Mouse (Mus musculus) hindbrain, embryonic 13.5 days (tissue): ENCODE results near the gene Trmt10a. TPM values are rescaled to one million over a fixed set of nuclear protein-coding genes. Genes with fewer than 3 reads are reported as not detected.
A peak's percentile ranks its signal among the peaks of the same experiment; 100 is the strongest.

Source experiments
- ATAC-seq: fragments of 200-750 bp; cut with Nextera tagmentation; 2 replicates; pipeline ENCODE4 v1.8.0; 2017; ENCODE audit warnings: moderate TSS enrichment; ENCODE audit not compliant: low FRiP score
- H3K27ac ChIP-seq: fragments of 300-500 bp; sonication (generic); 2 replicates; pipeline ENCODE4 v1.5.1; 2015; ENCODE audit warnings: inconsistent platforms, mild to moderate bottlenecking, moderate library complexity
- H3K27me3 ChIP-seq: fragments of 300-500 bp; sonication (generic); 2 replicates; pipeline ENCODE4 v1.6.1; 2015; ENCODE audit warnings: mild to moderate bottlenecking, inconsistent platforms
- H3K36me3 ChIP-seq: fragments of 300-500 bp; sonication (generic); 2 replicates; pipeline ENCODE4 v1.6.1; 2015; ENCODE audit warnings: mild to moderate bottlenecking, inconsistent platforms
- H3K4me1 ChIP-seq: fragments of 300-500 bp; sonication (generic); replicated peaks from 2 replicates; pipeline ENCODE4 v1.6.1; 2015; ENCODE audit warnings: inconsistent platforms
- H3K4me2 ChIP-seq: fragments of 300-500 bp; sonication (generic); 2 replicates; pipeline ENCODE4 v1.6.1; 2015; ENCODE audit warnings: inconsistent platforms, mild to moderate bottlenecking, moderate library complexity
- H3K4me3 ChIP-seq: fragments of 300-500 bp; sonication (generic); 2 replicates; pipeline ENCODE4 v1.5.1; 2015; ENCODE audit warnings: mild to moderate bottlenecking, inconsistent platforms
- H3K9ac ChIP-seq: fragments of 300-500 bp; sonication (generic); 2 replicates; pipeline ENCODE4 v1.6.1; 2015; ENCODE audit warnings: mild to moderate bottlenecking, inconsistent platforms
- H3K9me3 ChIP-seq: fragments of 300-500 bp; sonication (generic); 2 replicates; pipeline ENCODE4 v1.6.1; 2016; ENCODE audit warnings: inconsistent platforms
- WGBS: fragments of 180-500 bp; shearing (Covaris S2); methylation state at CpG from one replicate; pipeline ENCODE4 v1.1.7; 2015; 5-methylcytosine and 5-hydroxymethylcytosine counted together
- polyA plus RNA-seq: library from polyadenylated mRNA; unstranded; fragments of >200 nt; fragmentation: Nextera tagmentation; extraction: Ambion mirVana; gene quantifications from 2 replicates; pipeline ENCODE4 v1.2.1, GENCODE M21; 2015

The Trmt10a gene
- polyA plus RNA-seq, 1 experiment from 2014 or later: 8.1 TPM

GRCm38 (mm10) chr3:138183371-138183770 lies 40.1 kb downstream of the Trmt10a start:
- 86% methylated on average over 7 of the region's 7 CpGs for WGBS
- no peak for ATAC-seq
- Histone ChIP-seq H3K9me3 (no peaks in the 10 kb centered on the region), H3K9ac (no peak overlapping the region), H3K36me3 (no peaks in the 10 kb centered on the region), H3K4me1 (peaks cover 11% of the 10 kb centered on the region), H3K27me3 (no peaks in the 10 kb centered on the region), H3K4me2 (no peak overlapping the region), H3K4me3 (no peak overlapping the region), H3K27ac (no peak overlapping the region)

- Histone ChIP-seq H3K4me3 (no peak overlapping the region), H3K9me3 (no peaks in the 10 kb centered on the region)
- 70% methylated on average over 4 of the region's 4 CpGs for WGBS
Measured at GRCm38 (mm10) chr3:138185290-138185689, 42.0 kb downstream of the Trmt10a start.

GRCm38 (mm10) chr3:138185995-138186930 lies 43.0 kb downstream of the Trmt10a start:
- ATAC-seq: peak; percentile 79; the same call in 1 of the 2 replicates
- 76% methylated on average over 26 of the region's 26 CpGs for WGBS
- H3K4me1 ChIP-seq: peaks cover 11% of the 10 kb centered on the region
- no peaks in the 10 kb centered on the region for H3K9me3 ChIP-seq
- H3K36me3 ChIP-seq: no peaks in the 10 kb centered on the region
- H3K27me3 ChIP-seq: no peaks in the 10 kb centered on the region
- no peak overlapping the region for H3K4me3 ChIP-seq
- no peak overlapping the region for H3K9ac ChIP-seq
- 0 out of 2 replicates have a peak overlapping the region, but pooled peaks have one; percentile 19 for H3K4me2 ChIP-seq
- peak overlapping the region; percentile 62 for H3K27ac ChIP-seq

More at GRCm38 (mm10) chr3:138185290-138185689, 42.0 kb downstream of the Trmt10a start:
- no peaks in the 10 kb centered on the region for H3K27me3 ChIP-seq
- no peak overlapping the region for H3K27ac ChIP-seq
- H3K9ac ChIP-seq: no peak overlapping the region
- no peaks in the 10 kb centered on the region for H3K36me3 ChIP-seq
- no peak overlapping the region for H3K4me2 ChIP-seq
- ATAC-seq: no peak
- H3K4me1 ChIP-seq: peaks cover 11% of the 10 kb centered on the region

GRCm38 (mm10) chr3:138192260-138192659 lies 49.0 kb downstream of the Trmt10a start:
- ATAC-seq: no peak

GRCm38 (mm10) chr3:138193683-138194302 lies 50.5 kb downstream of the Trmt10a start, which contains the start of gene 4930579F01Rik:
4930579F01Rik (minus strand) TSS chr3:138193825.
- H3K4me2 ChIP-seq: no peak within 1 kb of the TSS
- H3K27ac ChIP-seq: no peak within 1 kb of the TSS
- H3K4me1 ChIP-seq: 0 out of 2 replicates have a peak, but pooled peaks cover 8% of the 10 kb centered on the region
- no peaks in the 10 kb centered on the region for H3K9me3 ChIP-seq
- no peak within 1 kb of the TSS for H3K9ac ChIP-seq
- H3K36me3 ChIP-seq: no peaks in the 10 kb centered on the region
- ATAC-seq: no peak
- H3K4me3 ChIP-seq: no peak within 1 kb of the TSS
- WGBS: 82% methylated on average over 15 of the region's 15 CpGs
- H3K27me3 ChIP-seq: no peaks in the 10 kb centered on the region

More at GRCm38 (mm10) chr3:138192260-138192659, 49.0 kb downstream of the Trmt10a start:
- H3K4me2 ChIP-seq: no peak overlapping the region
- H3K4me1 ChIP-seq: no peaks in the 10 kb centered on the region
- WGBS: 91% methylated on average over 7 of the region's 7 CpGs
- H3K36me3 ChIP-seq: no peaks in the 10 kb centered on the region
- no peaks in the 10 kb centered on the region for H3K27me3 ChIP-seq
- no peak overlapping the region for H3K9ac ChIP-seq
- no peak overlapping the region for H3K4me3 ChIP-seq
- no peaks in the 10 kb centered on the region for H3K9me3 ChIP-seq
- H3K27ac ChIP-seq: no peak overlapping the region

- 0 out of 2 replicates have a peak, but pooled peaks cover 8% of the 10 kb centered on the region for H3K4me1 ChIP-seq
- 84% methylated on average over 14 of the region's 14 CpGs for WGBS
- H3K9me3 ChIP-seq: no peaks in the 10 kb centered on the region
- H3K27me3 ChIP-seq: no peaks in the 10 kb centered on the region
- no peak overlapping the region for H3K4me3 ChIP-seq
- H3K9ac ChIP-seq: no peak overlapping the region
- ATAC-seq: no peak
- H3K4me2 ChIP-seq: no peak overlapping the region
- no peaks in the 10 kb centered on the region for H3K36me3 ChIP-seq
- H3K27ac ChIP-seq: no peak overlapping the region
Measured at GRCm38 (mm10) chr3:138197093-138197492, 53.8 kb downstream of the Trmt10a start.

GRCm38 (mm10) chr3:138197556-138197955 lies 54.3 kb downstream of the Trmt10a start:
- Histone ChIP-seq H3K9me3 (no peaks in the 10 kb centered on the region), H3K27me3 (no peaks in the 10 kb centered on the region), H3K9ac (no peak overlapping the region), H3K36me3 (no peaks in the 10 kb centered on the region), H3K4me2 (no peak overlapping the region), H3K4me1 (0 out of 2 replicates have a peak, but pooled peaks cover 8% of the 10 kb centered on the region), H3K4me3 (no peak overlapping the region), H3K27ac (no peak overlapping the region)
- 72% methylated on average over 9 of the region's 9 CpGs for WGBS
- 0 out of 2 replicates have a peak, but pooled peaks have one; percentile 38 for ATAC-seq

GRCm38 (mm10) chr3:138197973-138198721 lies 54.9 kb downstream of the Trmt10a start:
- Histone ChIP-seq H3K9ac (peak overlapping the region; percentile 65), H3K9me3 (no peaks in the 10 kb centered on the region), H3K27me3 (no peaks in the 10 kb centered on the region), H3K36me3 (no peaks in the 10 kb centered on the region), H3K4me1 (0 out of 2 replicates have a peak, but pooled peaks cover 8% of the 10 kb centered on the region), H3K4me3 (peak overlapping the region; percentile 33), H3K4me2 (peak overlapping the region; percentile 53), H3K27ac (0 out of 2 replicates have a peak overlapping the region, but pooled peaks have one; percentile 3)
- ATAC-seq: peak; percentile 96
- 29% methylated on average over 20 of the region's 20 CpGs for WGBS

GRCm38 (mm10) chr3:138198722-138199068 lies 55.4 kb downstream of the Trmt10a start:
- Histone ChIP-seq H3K9ac (peak overlapping the region; percentile 65; the same call in 1 of the 2 replicates), H3K36me3 (no peaks in the 10 kb centered on the region), H3K27me3 (no peaks in the 10 kb centered on the region), H3K9me3 (no peaks in the 10 kb centered on the region), H3K4me2 (peak overlapping the region; percentile 53), H3K27ac (0 out of 2 replicates have a peak overlapping the region, but pooled peaks have one; percentile 3), H3K4me3 (no peak overlapping the region), H3K4me1 (0 out of 2 replicates have a peak, but pooled peaks cover 8% of the 10 kb centered on the region)
- 69% methylated on average over 7 of the region's 7 CpGs for WGBS
- ATAC-seq: no peak; the same call in 1 of the 2 replicates

GRCm38 (mm10) chr3:138208821-138209220 lies 65.6 kb downstream of the Trmt10a start:
- Histone ChIP-seq H3K27me3 (no peaks in the 10 kb centered on the region), H3K4me2 (no peak overlapping the region), H3K36me3 (no peaks in the 10 kb centered on the region), H3K9ac (no peak overlapping the region), H3K4me1 (no peaks in the 10 kb centered on the region), H3K4me3 (no peak overlapping the region), H3K9me3 (no peaks in the 10 kb centered on the region), H3K27ac (no peak overlapping the region)
- WGBS: 92% methylated on average over 3 of the region's 3 CpGs
- no peak for ATAC-seq
